Mouse (Mus musculus) kidney, adult 2 months (tissue): Measurements from ENCODE around the gene Mpst. TPM values are rescaled to one million over a fixed set of nuclear protein-coding genes. Genes with fewer than 3 reads are reported as not detected.

Source experiments
- DNase-seq: peaks from one replicate; pipeline ENCODE4 v3.0.0; 2021
- H3K27ac ChIP-seq: fragments of 200-500 bp; 2 replicates; pipeline ENCODE4 v1.5.1; 2012; ENCODE audit warnings: low read depth, low read length, control low read depth, inconsistent platforms; ENCODE audit not compliant: insufficient read depth
- H3K27me3 ChIP-seq: fragments of 200-500 bp; replicated peaks from 2 replicates; pipeline ENCODE4 v1.6.1; 2012; ENCODE audit warnings: mild to moderate bottlenecking, moderate library complexity, low read length, inconsistent platforms; ENCODE audit not compliant: control insufficient read depth, insufficient read depth
- H3K36me3 ChIP-seq: fragments of 200-500 bp; 2 replicates; pipeline ENCODE4 v1.6.1; 2012; ENCODE audit warnings: mild to moderate bottlenecking, moderate library complexity, low read length, inconsistent platforms; ENCODE audit not compliant: control insufficient read depth, insufficient read depth
- H3K4me1 ChIP-seq: fragments of 200-500 bp; 2 replicates; pipeline ENCODE4 v1.6.1; 2011; ENCODE audit warnings: low read length; ENCODE audit not compliant: control insufficient read depth, insufficient read depth
- H3K4me3 ChIP-seq: fragments of 200-500 bp; 2 replicates; pipeline ENCODE4 v1.5.1; 2011; ENCODE audit warnings: mild to moderate bottlenecking, low read depth, low read length, control low read depth; ENCODE audit not compliant: insufficient read depth
- CTCF ChIP-seq: fragments of 200-500 bp; conservative IDR thresholded peaks from 2 replicates; pipeline ENCODE4 v1.5.1; 2011; ENCODE audit warnings: low read depth, mild to moderate bottlenecking, control low read depth, low read length, moderate library complexity, mixed read lengths; ENCODE audit not compliant: insufficient read depth, insufficient read length
- POLR2A ChIP-seq: fragments of 200-500 bp; IDR thresholded peaks from one replicate; pipeline ENCODE4 v1.6.1; 2011; ENCODE audit warnings: low read depth, low read length, control low read depth
- WGBS: fragments of 180-500 bp; shearing (Covaris S2); methylation state at CpG from one replicate; pipeline ENCODE4 v1.1.7; 2018; 5-methylcytosine and 5-hydroxymethylcytosine counted together
- polyA plus RNA-seq: library from polyadenylated mRNA; depleted of rRNA; stranded (reverse); fragments of >200 nt; gene quantifications from 2 replicates; pipeline ENCODE4 v1.2.3, GENCODE M21; 2012

The Mpst gene
- polyA plus RNA-seq, 1 experiment, result 270 TPM

DNA sequence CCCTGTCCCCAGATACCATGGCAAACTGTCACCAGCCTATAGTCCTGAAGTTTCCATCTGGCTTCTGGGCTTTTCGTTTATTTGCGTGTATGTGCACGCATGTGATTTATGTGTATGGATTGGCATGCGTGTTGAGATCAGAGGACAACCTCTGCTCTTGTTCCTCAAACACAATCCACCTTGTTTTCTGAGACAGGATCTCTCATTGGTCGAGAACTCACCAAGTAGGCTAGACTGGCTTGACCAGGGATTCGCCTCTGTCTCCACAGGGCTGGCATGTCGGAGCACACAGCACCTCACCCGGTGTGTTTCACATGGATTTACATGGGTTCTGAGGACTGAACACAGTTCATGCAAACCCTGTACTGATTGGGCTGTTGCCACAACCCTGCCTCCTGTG is 7.9 kb downstream of the Mpst start:
- no peak for DNase-seq
- Histone ChIP-seq H3K27me3 (no peaks in the 10 kb centered on the region), H3K4me1 (peaks cover 5% of the 10 kb centered on the region), H3K36me3 (no peaks in the 10 kb centered on the region), H3K27ac (no peak overlapping the region), H3K4me3 (no peak overlapping the region)
- WGBS, result 96% methylated on average over 8 of the region's 8 CpGs
- TF ChIP-seq CTCF, result no peak
- TF ChIP-seq POLR2A, result no peak

DNA sequence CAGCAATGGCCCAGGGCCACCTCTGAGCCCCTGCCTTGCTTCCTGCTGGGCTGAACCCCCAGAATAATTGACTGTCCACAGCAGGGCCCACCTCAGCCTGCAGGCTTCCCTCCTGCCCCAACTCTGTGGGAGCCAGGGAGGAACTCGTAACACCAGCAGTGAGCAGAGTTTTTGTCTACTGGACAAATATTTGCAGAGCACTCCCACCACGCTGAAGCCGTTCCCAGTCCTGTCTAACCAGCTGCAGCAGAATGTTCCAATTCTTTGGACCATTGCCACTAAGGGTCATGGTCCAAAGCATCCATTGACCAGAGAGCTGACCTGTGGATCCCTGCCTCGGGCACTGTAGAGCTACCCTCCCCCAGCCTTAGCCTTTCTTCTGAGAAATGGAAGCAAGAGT is 10.7 kb downstream of the Mpst start:
- Histone ChIP-seq H3K27me3 (no peaks in the 10 kb centered on the region), H3K36me3 (no peaks in the 10 kb centered on the region), H3K27ac (peak overlapping the region; percentile 73), H3K4me3 (no peak overlapping the region), H3K4me1 (peaks cover 5% of the 10 kb centered on the region)
- no peak for TF ChIP-seq CTCF
- TF ChIP-seq POLR2A, result no peak
- WGBS, result 11% methylated on average over 4 of the region's 4 CpGs
- DNase-seq, result peak; percentile 98

DNA sequence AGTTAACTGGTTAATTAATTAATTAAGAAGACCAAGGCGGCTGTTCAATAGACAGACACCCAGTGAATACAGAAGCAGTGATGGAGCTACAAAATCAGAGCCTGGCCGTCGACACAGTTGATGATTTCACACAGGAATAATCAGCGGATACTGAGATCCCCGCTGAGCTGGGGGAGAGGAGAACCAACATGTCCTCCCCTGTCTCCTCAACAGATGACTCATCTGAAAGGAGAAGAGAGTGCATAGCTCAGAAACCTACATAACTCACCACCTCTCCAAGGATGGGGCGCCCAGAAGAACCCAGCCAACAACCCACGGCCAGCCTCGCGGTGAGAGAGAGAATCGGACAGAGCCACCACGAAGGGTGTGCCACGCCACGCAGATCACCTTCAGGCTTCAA is 14.2 kb downstream of the Mpst start:
- Histone ChIP-seq H3K4me1 (peaks cover 13% of the 10 kb centered on the region), H3K4me3 (no peak overlapping the region), H3K36me3 (no peaks in the 10 kb centered on the region), H3K27me3 (no peaks in the 10 kb centered on the region), H3K27ac (no peak overlapping the region)
- WGBS, result 70% methylated on average over 13 of the region's 13 CpGs
- no peak for DNase-seq
- TF ChIP-seq POLR2A (no peak), CTCF (no peak)

DNA sequence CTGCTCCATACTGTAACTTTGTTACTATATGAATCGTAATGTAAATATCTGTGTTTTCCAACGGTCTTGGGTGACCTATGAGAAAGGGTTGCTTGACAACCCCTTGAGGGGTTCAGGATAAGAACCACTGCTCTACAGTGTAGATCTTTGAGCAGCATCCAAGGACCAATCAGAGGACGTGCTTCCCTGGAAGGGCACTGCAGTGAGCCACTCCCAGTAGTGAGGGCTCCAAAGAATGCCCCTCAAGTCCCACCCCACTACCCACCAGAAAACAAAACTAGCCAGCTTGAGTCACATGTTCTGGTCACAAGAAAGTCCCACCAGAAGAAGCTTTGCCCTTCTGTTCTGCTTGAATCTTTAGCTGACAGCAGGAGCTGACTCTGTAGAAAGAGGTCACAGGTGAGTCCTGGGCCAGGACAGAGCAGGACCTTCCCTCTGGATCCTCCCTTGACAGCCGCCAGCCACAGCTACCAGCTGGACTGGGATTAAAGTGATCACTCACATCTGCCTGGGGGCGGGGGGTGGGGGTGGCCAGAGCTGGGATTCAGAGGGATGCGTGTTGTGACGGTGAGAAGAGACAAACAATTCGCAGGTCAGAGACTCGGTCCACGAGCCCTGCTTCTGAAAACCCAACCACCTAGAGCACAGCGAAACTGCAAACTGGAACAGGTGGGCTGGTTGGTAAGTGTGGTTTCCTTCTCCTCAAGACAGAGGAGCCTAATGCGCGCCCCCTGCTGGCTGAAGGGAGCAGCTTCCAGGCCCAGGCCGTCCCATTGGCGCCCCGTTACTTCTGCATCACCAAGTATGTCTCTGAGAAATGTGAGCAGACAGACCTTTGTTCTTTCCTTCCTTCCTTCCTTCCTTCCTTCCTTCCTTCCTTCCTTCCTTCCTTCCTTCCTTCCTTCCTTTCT is 16.1 kb downstream of the Mpst start:
- H3K27me3 ChIP-seq, result no peaks in the 10 kb centered on the region
- no peak overlapping the region for H3K4me3 ChIP-seq
- TF ChIP-seq CTCF (peak; percentile 83), POLR2A (no peak)
- DNase-seq, result peak; percentile 83
- no peaks in the 10 kb centered on the region for H3K36me3 ChIP-seq
- no peak overlapping the region for H3K27ac ChIP-seq
- 17% methylated on average over 16 of the region's 16 CpGs for WGBS
- peaks cover 8% of the 10 kb centered on the region; the same call in 1 of the 2 replicates for H3K4me1 ChIP-seq

DNA sequence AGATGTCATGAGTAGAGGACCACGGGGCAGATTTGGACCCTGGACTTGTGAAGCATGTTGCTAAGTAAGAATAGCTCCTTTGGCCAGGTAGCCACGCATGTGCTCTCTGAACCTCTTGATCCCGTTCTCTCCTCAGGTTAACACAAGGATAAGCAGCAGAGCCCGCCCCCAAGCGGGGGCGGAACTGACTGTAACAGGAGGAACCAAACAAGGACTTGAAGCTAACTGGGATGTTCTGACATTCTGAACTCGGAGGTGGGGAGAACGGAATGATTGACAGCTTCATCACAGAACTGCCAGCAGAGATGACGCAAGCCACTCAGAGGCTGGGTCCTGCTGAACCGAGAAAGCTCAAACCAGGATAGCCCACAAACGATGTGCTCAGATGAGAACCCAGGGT is 18.3 kb downstream of the Mpst start:
- no peaks in the 10 kb centered on the region for H3K36me3 ChIP-seq
- H3K27ac ChIP-seq, result 0 out of 2 replicates have a peak overlapping the region, but pooled peaks have one; percentile 42
- no peaks in the 10 kb centered on the region for H3K27me3 ChIP-seq
- 21% methylated on average over 11 of the region's 11 CpGs for WGBS
- DNase-seq, result peak; percentile 94
- no peak overlapping the region for H3K4me3 ChIP-seq
- H3K4me1 ChIP-seq, result peaks cover 11% of the 10 kb centered on the region; the same call in 1 of the 2 replicates
- TF ChIP-seq POLR2A (no peak), CTCF (0 out of 2 replicates have a peak, but pooled peaks have one; percentile 11)

DNA sequence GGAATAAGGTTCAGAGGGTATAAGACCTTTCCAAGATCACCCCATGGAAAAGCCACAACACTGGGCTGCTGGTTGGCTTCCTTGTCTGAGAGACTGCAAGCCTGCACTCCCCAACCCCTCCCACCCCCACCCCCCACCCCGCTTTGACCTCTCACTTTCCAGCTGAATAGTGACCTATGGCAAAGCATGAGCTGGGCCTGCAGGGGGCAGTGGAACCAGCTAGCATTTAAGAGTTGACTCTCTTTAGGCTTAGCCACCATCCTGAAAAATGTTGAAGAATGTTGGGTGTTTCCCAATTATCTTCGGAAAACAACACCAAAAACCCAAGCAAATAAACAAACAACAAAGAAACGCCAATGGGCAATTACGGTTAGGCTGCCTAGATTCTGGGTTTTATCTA is 19.0 kb downstream of the Mpst start:
- Histone ChIP-seq H3K27ac (no peak overlapping the region), H3K4me3 (no peak overlapping the region), H3K4me1 (peaks cover 15% of the 10 kb centered on the region; the same call in 1 of the 2 replicates), H3K36me3 (no peaks in the 10 kb centered on the region), H3K27me3 (no peaks in the 10 kb centered on the region)
- DNase-seq, result no peak
- no peak for TF ChIP-seq CTCF
- TF ChIP-seq POLR2A, result no peak
- 68% methylated on average over 4 of the region's 4 CpGs for WGBS

DNA sequence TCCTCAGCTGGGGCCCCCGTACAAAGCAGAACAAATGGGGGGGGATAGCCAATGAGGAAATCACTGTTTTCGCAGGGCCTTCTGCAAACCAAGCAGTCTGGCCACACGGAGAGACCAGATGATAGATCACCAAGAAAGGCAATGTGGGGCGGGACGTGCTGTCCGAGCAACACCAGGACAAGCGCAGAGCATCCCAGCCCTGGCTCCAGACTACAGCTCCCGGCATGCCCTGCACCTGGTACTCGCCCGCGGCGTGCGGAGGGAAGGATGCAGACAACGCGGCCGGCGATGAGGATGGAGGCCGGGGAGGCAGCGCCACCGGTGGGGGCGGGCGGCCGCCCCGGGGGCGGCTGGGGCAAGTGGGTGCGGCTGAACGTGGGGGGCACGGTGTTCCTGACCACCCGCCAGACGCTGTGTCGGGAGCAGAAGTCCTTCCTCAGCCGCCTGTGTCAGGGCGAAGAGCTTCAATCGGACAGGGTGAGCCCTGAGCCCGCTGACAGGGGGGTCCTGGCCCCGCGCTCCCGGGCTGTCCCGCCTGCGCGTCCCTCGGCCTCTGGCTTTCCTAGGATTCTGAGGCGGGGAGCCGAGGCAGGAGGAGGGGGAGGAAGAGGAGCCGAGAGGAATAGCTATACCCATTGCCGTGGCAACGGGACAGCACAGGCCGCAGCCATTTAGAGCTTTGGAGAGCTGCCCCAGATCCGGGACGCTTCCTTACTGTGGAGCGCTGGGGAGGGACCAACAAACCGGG is 22.3 kb downstream of the Mpst start, which contains the start of gene Kctd17:
Gene Kctd17, plus strand, starts transcription at position 174 of the 748 bp plus-strand sequence.
- no peaks in the 10 kb centered on the region for H3K27me3 ChIP-seq
- peak within 1 kb of the TSS; percentile 66 for H3K4me3 ChIP-seq
- H3K36me3 ChIP-seq, result no peaks in the 10 kb centered on the region
- TF ChIP-seq POLR2A (no peak), CTCF (no peak)
- 1% methylated on average over 52 of the region's 52 CpGs for WGBS
- H3K27ac ChIP-seq, result peak within 1 kb of the TSS; percentile 91
- peak; percentile 86 for DNase-seq
- peaks cover 26% of the 10 kb centered on the region; the same call in 1 of the 2 replicates for H3K4me1 ChIP-seq
